Mouse (Mus musculus): ENCODE measurements around the gene Smc4.

GRCm38 (mm10) chr3:68975533-68976490 is 28.7 kb upstream of the Smc4 start:
- TF ChIP-seq GATA1 (IDR thresholded peaks at IDR 0.05; ENCODE audit: low read length) (no peak), TAL1 (IDR thresholded peaks at IDR 0.05; ENCODE audit: low read length) (no peak)

Data from erythroblast, embryonic 14.5 days (primary cell).